Mouse (Mus musculus) heart, postnatal 14 days (tissue): ENCODE results near the gene Bcan. TPM values are rescaled to one million over a fixed set of nuclear protein-coding genes. Genes with fewer than 3 reads are reported as not detected.

Experiments used
- DNase-seq, 2 experiments: peaks; one replicate each; pipeline ENCODE4 v3.0.0; 2021 to 2022
- intact Hi-C: fragments of 180-260 bp; cut with DNase I; formaldehyde crosslinking; loops from one replicate; pipeline ENCODE4 v1.15.1; 2025
- long read RNA-seq, 2 experiments: library from polyadenylated mRNA; stranded (forward); transcript quantifications; one replicate each; pipeline ENCODE4 v2.0.0; 2021
- total RNA-seq, 2 experiments: library from RNA; stranded (reverse); gene quantifications; 2 replicates each; pipeline ENCODE4 v1.2.3; 2021

Gene Bcan
- under 1 TPM; 0.15 to 0.29 TPM for total RNA-seq
- long read RNA-seq, experiment 1, result 0 reads
- long read RNA-seq, experiment 2, result 0 reads

GRCm38 (mm10) chr3:88000181-88000580, at the start of gene Bcan:
Gene Bcan, minus strand, starts transcription at chr3:88000230.
- intact Hi-C loops, result loop anchor here (10.0 kb wide), 1 partner anchor 195 kb away; no protein-coding TSS in a partner anchor
- DNase-seq, result no peak

- intact Hi-C loops, result no loop called here
- DNase-seq, result no peak
Measured at GRCm38 (mm10) chr3:88049532-88049931, 49.5 kb upstream of the Bcan start.

- intact Hi-C loops, result no loop called here
- DNase-seq, result peak; percentile 82 to 91
Measured at GRCm38 (mm10) chr3:88042661-88043421, 42.8 kb upstream of the Bcan start, which contains the start of gene Gpatch4. Gene Gpatch4, plus strand, starts transcription at chr3:88043108.

- intact Hi-C loops, result no loop called here
- no peak for DNase-seq
Measured at GRCm38 (mm10) chr3:88035561-88036293, 35.7 kb upstream of the Bcan start.

GRCm38 (mm10) chr3:88033506-88033905, 33.5 kb upstream of the Bcan start:
- intact Hi-C loops, result no loop called here
- no peak for DNase-seq

GRCm38 (mm10) chr3:88030608-88031395, 30.8 kb upstream of the Bcan start:
- intact Hi-C loops, result no loop called here
- DNase-seq, result peak; percentile 49 to 57

- no peak for DNase-seq
- intact Hi-C loops, result loop anchor here (5.0 kb wide), 1 partner anchor 45 kb away; no protein-coding TSS in a partner anchor
Measured at GRCm38 (mm10) chr3:88027434-88028186, 27.6 kb upstream of the Bcan start, which contains the start of gene Hapln2. Gene Hapln2, minus strand, starts transcription at chr3:88027583.

- intact Hi-C loops, result loop anchor here (5.0 kb wide), 1 partner anchor 45 kb away; no protein-coding TSS in a partner anchor
- DNase-seq, result no peak
Measured at GRCm38 (mm10) chr3:88026823-88027222, 26.8 kb upstream of the Bcan start.

- no peak for DNase-seq
- intact Hi-C loops, result no loop called here
Measured at GRCm38 (mm10) chr3:88023192-88024074, 23.4 kb upstream of the Bcan start.

GRCm38 (mm10) chr3:88022322-88023191, 22.5 kb upstream of the Bcan start:
- intact Hi-C loops, result no loop called here
- DNase-seq, result peak; percentile 87 to 88

GRCm38 (mm10) chr3:88010634-88011265, 10.7 kb upstream of the Bcan start:
- DNase-seq, result peak in 1 of 2 experiments; percentile 34

GRCm38 (mm10) chr3:88005822-88006786, 6.1 kb upstream of the Bcan start:
- no peak for DNase-seq
- intact Hi-C loops, result loop anchor here (10.0 kb wide), 1 partner anchor 189 kb away; no protein-coding TSS in a partner anchor

More at GRCm38 (mm10) chr3:88010634-88011265, 10.7 kb upstream of the Bcan start:
- intact Hi-C loops, result loop anchor here (1.0 kb wide), 1 partner anchor 61 kb away; no protein-coding TSS in a partner anchor

GRCm38 (mm10) chr3:88002291-88002976, 2.4 kb upstream of the Bcan start:
- intact Hi-C loops, result loop anchor here (10.0 kb wide), 1 partner anchor 192 kb away; no protein-coding TSS in a partner anchor
- peak in 1 of 2 experiments; percentile 40 for DNase-seq

GRCm38 (mm10) chr3:88000816-88001595, 976 bp upstream of the Bcan start:
- DNase-seq, result no peak
- intact Hi-C loops, result loop anchor here (10.0 kb wide), 1 partner anchor 194 kb away; no protein-coding TSS in a partner anchor
